Mouse (Mus musculus): ENCODE data around the gene Urb2. TPM values are rescaled to one million over a fixed set of nuclear protein-coding genes. Genes with fewer than 3 reads are reported as not detected.

The Urb2 gene
- polyA plus RNA-seq, 1 experiment from 2014 or later: 1.2 TPM

DNA sequence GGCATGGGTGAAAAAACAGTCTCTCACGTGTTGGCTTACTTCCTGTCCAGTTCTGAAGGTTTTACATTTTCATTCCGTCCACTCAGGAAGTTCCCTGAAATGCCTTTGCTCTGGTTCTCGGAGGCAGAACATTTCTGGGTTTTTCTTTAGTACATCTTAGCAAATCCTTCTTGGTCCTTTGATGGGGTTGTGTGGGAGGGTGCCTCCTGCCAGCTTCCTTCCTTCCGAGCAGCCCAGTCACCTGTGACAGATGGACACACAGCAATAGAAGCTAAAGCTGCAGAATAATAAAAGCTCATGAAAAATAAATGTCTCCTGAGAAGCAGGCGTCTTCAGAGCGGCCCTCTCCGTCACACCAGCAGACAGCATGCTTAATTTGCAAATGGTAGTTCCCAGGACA is 57.7 kb downstream of the Urb2 start:
- Histone ChIP-seq H3K4me2 (ENCODE audit: low read depth, low read length) (no peak overlapping the region), H3K27ac (ENCODE audit: low read depth) (no peak overlapping the region), H3K9me3 (ENCODE audit: low read length) (no peaks in the 10 kb centered on the region), H3K4me1 (ENCODE audit: insufficient read depth) (peaks cover 3% of the 10 kb centered on the region), H3K4me3 (ENCODE audit: low read depth, low read length) (no peak overlapping the region), H3K27me3 (ENCODE audit: insufficient read depth, low read length) (no peaks in the 10 kb centered on the region), H3K9ac (replicated peaks) (no peak overlapping the region), H3K36me3 (replicated peaks; ENCODE audit: insufficient read depth, low read length) (no peaks in the 10 kb centered on the region)
- TF ChIP-seq EP300 (IDR thresholded peaks at IDR 0.05; ENCODE audit: low read depth) (no peak), CTCF (IDR thresholded peaks at IDR 0.05; ENCODE audit: low read depth) (no peak)
- WGBS (ENCODE audit: insufficient replicate concordance): 71% methylated on average over 7 of the region's 7 CpGs
- no peak for DNase-seq
- ATAC-seq: no peak

GRCm38 (mm10) chr8:124080467-124081326 is 59.4 kb downstream of the Urb2 start:
- WGBS (ENCODE audit: insufficient replicate concordance): 67% methylated on average over 21 of the region's 21 CpGs
- H3K4me3 ChIP-seq (ENCODE audit: low read depth, low read length): no peak overlapping the region
- no peak for TF ChIP-seq CTCF (IDR thresholded peaks at IDR 0.05; ENCODE audit: low read depth)
- no peak for TF ChIP-seq EP300 (IDR thresholded peaks at IDR 0.05; ENCODE audit: low read depth)
- no peaks in the 10 kb centered on the region for H3K9me3 ChIP-seq (ENCODE audit: low read length)
- peaks cover 3% of the 10 kb centered on the region for H3K4me1 ChIP-seq (ENCODE audit: insufficient read depth)
- no peaks in the 10 kb centered on the region for H3K27me3 ChIP-seq (ENCODE audit: insufficient read depth, low read length)
- DNase-seq (no peak), ATAC-seq (no peak)
- no peak overlapping the region for H3K4me2 ChIP-seq (ENCODE audit: low read depth, low read length)
- H3K9ac ChIP-seq (replicated peaks): no peak overlapping the region
- no peaks in the 10 kb centered on the region for H3K36me3 ChIP-seq (replicated peaks; ENCODE audit: insufficient read depth, low read length)
- no peak overlapping the region for H3K27ac ChIP-seq (ENCODE audit: low read depth)

DNA sequence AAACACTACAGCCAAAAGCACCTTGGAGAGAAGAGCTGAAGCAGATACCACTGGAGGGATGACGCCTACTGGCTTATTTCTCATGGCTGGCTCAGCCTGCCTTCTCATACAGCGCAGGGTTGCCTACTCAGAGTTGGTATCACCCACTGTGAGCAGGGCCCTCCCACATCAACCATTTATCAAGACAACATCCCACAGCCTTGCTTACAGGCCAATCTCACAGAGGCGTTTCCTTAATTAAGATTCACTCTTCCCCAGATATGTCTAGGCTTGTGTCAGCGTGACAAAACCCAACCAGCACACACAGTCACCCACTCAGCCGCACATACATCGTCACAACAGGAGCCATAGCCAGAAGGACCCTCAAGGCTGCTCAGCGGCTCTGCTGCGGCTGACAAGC is 61.3 kb downstream of the Urb2 start:
- Histone ChIP-seq H3K27me3 (ENCODE audit: insufficient read depth, low read length) (no peaks in the 10 kb centered on the region), H3K4me3 (ENCODE audit: low read depth, low read length) (no peak overlapping the region), H3K4me2 (ENCODE audit: low read depth, low read length) (no peak overlapping the region), H3K9me3 (ENCODE audit: low read length) (no peaks in the 10 kb centered on the region), H3K9ac (replicated peaks) (no peak overlapping the region), H3K27ac (ENCODE audit: low read depth) (no peak overlapping the region), H3K4me1 (ENCODE audit: insufficient read depth) (no peaks in the 10 kb centered on the region), H3K36me3 (replicated peaks; ENCODE audit: insufficient read depth, low read length) (no peaks in the 10 kb centered on the region)
- 84% methylated on average over 8 of the region's 8 CpGs for WGBS (ENCODE audit: insufficient replicate concordance)
- no peak for TF ChIP-seq EP300 (IDR thresholded peaks at IDR 0.05; ENCODE audit: low read depth)
- TF ChIP-seq CTCF (IDR thresholded peaks at IDR 0.05; ENCODE audit: low read depth): no peak
- DNase-seq (no peak), ATAC-seq (no peak)

GRCm38 (mm10) chr8:124083611-124084010 is 62.3 kb downstream of the Urb2 start:
- no peak overlapping the region for H3K27ac ChIP-seq (ENCODE audit: low read depth)
- no peaks in the 10 kb centered on the region for H3K36me3 ChIP-seq (replicated peaks; ENCODE audit: insufficient read depth, low read length)
- no peaks in the 10 kb centered on the region for H3K9me3 ChIP-seq (ENCODE audit: low read length)
- TF ChIP-seq CTCF (IDR thresholded peaks at IDR 0.05; ENCODE audit: low read depth) (peak; percentile 37), EP300 (IDR thresholded peaks at IDR 0.05; ENCODE audit: low read depth) (no peak)
- DNase-seq (no peak), ATAC-seq (no peak)
- no peaks in the 10 kb centered on the region for H3K27me3 ChIP-seq (ENCODE audit: insufficient read depth, low read length)
- 76% methylated on average over 7 of the region's 7 CpGs for WGBS (ENCODE audit: insufficient replicate concordance)
- no peak overlapping the region for H3K4me2 ChIP-seq (ENCODE audit: low read depth, low read length)
- no peaks in the 10 kb centered on the region for H3K4me1 ChIP-seq (ENCODE audit: insufficient read depth)
- H3K9ac ChIP-seq (replicated peaks): no peak overlapping the region
- H3K4me3 ChIP-seq (ENCODE audit: low read depth, low read length): no peak overlapping the region

- TF ChIP-seq CTCF (IDR thresholded peaks at IDR 0.05; ENCODE audit: low read depth) (no peak), EP300 (IDR thresholded peaks at IDR 0.05; ENCODE audit: low read depth) (no peak)
- Histone ChIP-seq H3K9me3 (ENCODE audit: low read length) (no peaks in the 10 kb centered on the region), H3K27me3 (ENCODE audit: insufficient read depth, low read length) (no peaks in the 10 kb centered on the region), H3K9ac (replicated peaks) (no peak overlapping the region), H3K27ac (ENCODE audit: low read depth) (no peak overlapping the region), H3K4me3 (ENCODE audit: low read depth, low read length) (no peak overlapping the region), H3K36me3 (replicated peaks; ENCODE audit: insufficient read depth, low read length) (no peaks in the 10 kb centered on the region), H3K4me2 (ENCODE audit: low read depth, low read length) (no peak overlapping the region), H3K4me1 (ENCODE audit: insufficient read depth) (no peaks in the 10 kb centered on the region)
- 43% methylated on average over 4 of the region's 4 CpGs for WGBS (ENCODE audit: insufficient replicate concordance)
- DNase-seq (no peak), ATAC-seq (no peak)
These were observed 64.4 kb downstream of the Urb2 start for GRCm38 (mm10) chr8:124085668-124086067.

DNA sequence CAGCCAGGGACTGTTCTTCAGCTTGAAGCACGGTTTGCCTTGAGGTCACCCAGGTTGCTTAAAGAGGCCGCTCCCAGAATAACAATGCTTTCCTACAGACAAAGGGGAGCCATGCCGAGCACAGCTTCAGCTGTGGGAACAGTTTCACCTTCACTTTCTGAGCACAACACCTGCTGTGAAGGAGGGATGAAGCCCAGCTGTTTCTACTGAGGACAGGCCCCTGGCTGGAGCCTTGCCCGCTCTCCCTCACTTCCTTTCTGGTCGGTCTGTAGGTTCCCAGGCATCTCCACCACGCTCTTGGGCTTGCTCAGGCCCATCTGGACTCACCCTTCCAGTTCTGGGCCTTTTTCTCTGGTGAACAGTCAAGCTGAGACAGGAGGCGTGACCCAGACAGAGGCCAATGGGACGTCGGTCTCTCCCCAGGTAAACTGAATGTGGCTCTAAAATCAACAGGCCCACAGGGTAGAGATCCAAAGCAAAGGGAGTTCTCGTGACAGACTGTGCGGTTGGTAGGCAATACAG is 66.8 kb downstream of the Urb2 start:
- 69% methylated on average over 11 of the region's 11 CpGs for WGBS (ENCODE audit: insufficient replicate concordance)
- Histone ChIP-seq H3K4me3 (ENCODE audit: low read depth, low read length) (no peak overlapping the region), H3K4me1 (ENCODE audit: insufficient read depth) (no peaks in the 10 kb centered on the region), H3K27ac (ENCODE audit: low read depth) (no peak overlapping the region), H3K9ac (replicated peaks) (no peak overlapping the region), H3K4me2 (ENCODE audit: low read depth, low read length) (no peak overlapping the region), H3K27me3 (ENCODE audit: insufficient read depth, low read length) (no peaks in the 10 kb centered on the region), H3K36me3 (replicated peaks; ENCODE audit: insufficient read depth, low read length) (no peaks in the 10 kb centered on the region), H3K9me3 (ENCODE audit: low read length) (no peaks in the 10 kb centered on the region)
- ATAC-seq (no peak), DNase-seq (no peak)
- no peak for TF ChIP-seq CTCF (IDR thresholded peaks at IDR 0.05; ENCODE audit: low read depth)
- TF ChIP-seq EP300 (IDR thresholded peaks at IDR 0.05; ENCODE audit: low read depth): no peak
